Mouse (Mus musculus): ENCODE measurements at regions not wholly inside any gene's neighbourhood (a gene's known extent, or its start where the extent isn't known, plus 50 kb on each side); places are given as distances from the start of the nearest gene placed in this dataset.
A peak's percentile ranks its signal among the peaks of the same experiment; 100 is the strongest.
"Not testable (repeated sequence)": the region's sequence is repeated elsewhere in the genome, so short reads cannot be mapped to it uniquely, and the experiment has no call there.

- Histone ChIP-seq H3K4me2 (ENCODE audit: low read depth, low read length, poor library complexity, severe bottlenecking) (no peak overlapping the region), H3K36me3 (ENCODE audit: insufficient read depth, low read length) (no peaks in the 10 kb centered on the region), H3K27me3 (ENCODE audit: insufficient read depth, low read length) (no peaks in the 10 kb centered on the region), H3K9me3 (ENCODE audit: low read length) (no peaks in the 10 kb centered on the region), H3K9ac (replicated peaks; ENCODE audit: low read length, poor library complexity, severe bottlenecking) (no peak overlapping the region), H3K4me1 (ENCODE audit: insufficient read depth, low read length) (no peaks in the 10 kb centered on the region), H3K4me3 (ENCODE audit: low read depth, low read length) (no peak overlapping the region), H3K27ac (ENCODE audit: low read depth, low read length) (no peak overlapping the region)
- DNase-seq (ENCODE audit: low spot score), result no peak
- WGBS, result 92% methylated on average over 4 of the region's 4 CpGs
- no peak for TF ChIP-seq CTCF (IDR thresholded peaks at IDR 0.05)
- no peak for ATAC-seq (ENCODE audit: low FRiP score)
Observed at GRCm38 (mm10) chr15:5839963-5840362, 459.6 kb upstream of the Dab2 start.

GRCm38 (mm10) chr15:5841369-5842149 lies 458.0 kb upstream of the Dab2 start:
- not testable (repeated sequence) for DNase-seq (ENCODE audit: low spot score)

GRCm38 (mm10) chr15:5846571-5846970 lies 453.0 kb upstream of the Dab2 start:
- no peaks in the 10 kb centered on the region for H3K36me3 ChIP-seq (ENCODE audit: insufficient read depth, low read length)

More at GRCm38 (mm10) chr15:5841369-5842149, 458.0 kb upstream of the Dab2 start:
- H3K27me3 ChIP-seq (ENCODE audit: insufficient read depth, low read length); H3K4me1 ChIP-seq (ENCODE audit: insufficient read depth, low read length); H3K36me3 ChIP-seq (ENCODE audit: insufficient read depth, low read length); H3K9me3 ChIP-seq (ENCODE audit: low read length); H3K27ac ChIP-seq (ENCODE audit: low read depth, low read length); ATAC-seq (ENCODE audit: low FRiP score); H3K4me3 ChIP-seq (ENCODE audit: low read depth, low read length); H3K9ac ChIP-seq (replicated peaks; ENCODE audit: low read length, poor library complexity, severe bottlenecking); H3K4me2 ChIP-seq (ENCODE audit: low read depth, low read length, poor library complexity, severe bottlenecking): not testable (repeated sequence)
- WGBS, result 95% methylated on average over 15 of the region's 15 CpGs

GRCm38 (mm10) chr15:5847413-5848100 lies 452.0 kb upstream of the Dab2 start:
- Histone ChIP-seq H3K4me1 (ENCODE audit: insufficient read depth, low read length) (no peaks in the 10 kb centered on the region), H3K4me3 (ENCODE audit: low read depth, low read length) (no peak overlapping the region), H3K27ac (ENCODE audit: low read depth, low read length) (no peak overlapping the region), H3K36me3 (ENCODE audit: insufficient read depth, low read length) (no peaks in the 10 kb centered on the region), H3K9me3 (ENCODE audit: low read length) (no peaks in the 10 kb centered on the region), H3K9ac (replicated peaks; ENCODE audit: low read length, poor library complexity, severe bottlenecking) (no peak overlapping the region), H3K27me3 (ENCODE audit: insufficient read depth, low read length) (no peaks in the 10 kb centered on the region), H3K4me2 (ENCODE audit: low read depth, low read length, poor library complexity, severe bottlenecking) (no peak overlapping the region)
- TF ChIP-seq CTCF (IDR thresholded peaks at IDR 0.05), result no peak
- ATAC-seq (ENCODE audit: low FRiP score) (peak; percentile 31; the same call in 1 of the 2 replicates), DNase-seq (ENCODE audit: low spot score) (peak; percentile 44)
- WGBS, result 31% methylated on average over 3 of the region's 3 CpGs

More at GRCm38 (mm10) chr15:5846571-5846970, 453.0 kb upstream of the Dab2 start:
- H3K4me3 ChIP-seq (ENCODE audit: low read depth, low read length), result no peak overlapping the region
- WGBS, result 89% methylated on average over 5 of the region's 5 CpGs
- no peaks in the 10 kb centered on the region for H3K4me1 ChIP-seq (ENCODE audit: insufficient read depth, low read length)
- H3K27me3 ChIP-seq (ENCODE audit: insufficient read depth, low read length), result no peaks in the 10 kb centered on the region
- H3K9me3 ChIP-seq (ENCODE audit: low read length), result no peaks in the 10 kb centered on the region
- H3K4me2 ChIP-seq (ENCODE audit: low read depth, low read length, poor library complexity, severe bottlenecking), result no peak overlapping the region
- no peak overlapping the region for H3K27ac ChIP-seq (ENCODE audit: low read depth, low read length)
- DNase-seq (ENCODE audit: low spot score), result no peak
- TF ChIP-seq CTCF (IDR thresholded peaks at IDR 0.05), result no peak
- no peak for ATAC-seq (ENCODE audit: low FRiP score)
- no peak overlapping the region for H3K9ac ChIP-seq (replicated peaks; ENCODE audit: low read length, poor library complexity, severe bottlenecking)

- TF ChIP-seq CTCF (IDR thresholded peaks at IDR 0.05), result no peak
- H3K9ac ChIP-seq (replicated peaks; ENCODE audit: low read length, poor library complexity, severe bottlenecking), result no peak overlapping the region
- ATAC-seq (ENCODE audit: low FRiP score) (no peak), DNase-seq (ENCODE audit: low spot score) (no peak)
- H3K9me3 ChIP-seq (ENCODE audit: low read length), result no peaks in the 10 kb centered on the region
- no peak overlapping the region for H3K4me3 ChIP-seq (ENCODE audit: low read depth, low read length)
- no peaks in the 10 kb centered on the region for H3K36me3 ChIP-seq (ENCODE audit: insufficient read depth, low read length)
- H3K27ac ChIP-seq (ENCODE audit: low read depth, low read length), result no peak overlapping the region
- no peak overlapping the region for H3K4me2 ChIP-seq (ENCODE audit: low read depth, low read length, poor library complexity, severe bottlenecking)
- H3K27me3 ChIP-seq (ENCODE audit: insufficient read depth, low read length), result no peaks in the 10 kb centered on the region
- H3K4me1 ChIP-seq (ENCODE audit: insufficient read depth, low read length), result no peaks in the 10 kb centered on the region
- 70% methylated on average over 3 of the region's 3 CpGs for WGBS
Observed at GRCm38 (mm10) chr15:5852523-5852922, 447.1 kb upstream of the Dab2 start.

GRCm38 (mm10) chr15:5869289-5869688 lies 430.3 kb upstream of the Dab2 start:
- DNase-seq (ENCODE audit: low spot score) (peak; percentile 54), ATAC-seq (ENCODE audit: low FRiP score) (no peak)
- Histone ChIP-seq H3K4me1 (ENCODE audit: insufficient read depth, low read length) (no peaks in the 10 kb centered on the region), H3K27me3 (ENCODE audit: insufficient read depth, low read length) (no peaks in the 10 kb centered on the region), H3K4me2 (ENCODE audit: low read depth, low read length, poor library complexity, severe bottlenecking) (no peak overlapping the region), H3K27ac (ENCODE audit: low read depth, low read length) (no peak overlapping the region), H3K9me3 (ENCODE audit: low read length) (no peaks in the 10 kb centered on the region), H3K9ac (replicated peaks; ENCODE audit: low read length, poor library complexity, severe bottlenecking) (no peak overlapping the region), H3K4me3 (ENCODE audit: low read depth, low read length) (no peak overlapping the region), H3K36me3 (ENCODE audit: insufficient read depth, low read length) (no peaks in the 10 kb centered on the region)
- 68% methylated on average over 12 of the region's 12 CpGs for WGBS
- no peak for TF ChIP-seq CTCF (IDR thresholded peaks at IDR 0.05)

Data from midbrain, postnatal 0 days (tissue).